Mouse (Mus musculus) brain, adult 2 months (tissue): ENCODE results near the gene Mei4.

Experiments
- DNase-seq: peaks from one replicate; pipeline ENCODE4 v3.0.0; 2011; ENCODE audit warnings: low read depth, low spot score

Mei4 gene

GRCm38 (mm10) chr9:82136119-82136518, 272.6 kb downstream of the Mei4 start:
- no peak for DNase-seq

- no peak for DNase-seq
Measured at GRCm38 (mm10) chr9:82160143-82160542, 296.7 kb downstream of the Mei4 start.

GRCm38 (mm10) chr9:82162415-82162814, 298.9 kb downstream of the Mei4 start:
- no peak for DNase-seq

GRCm38 (mm10) chr9:82217976-82218375, 354.5 kb downstream of the Mei4 start:
- peak; percentile 47 for DNase-seq

- peak; percentile 27 for DNase-seq
Measured at GRCm38 (mm10) chr9:82247695-82248445, 384.4 kb downstream of the Mei4 start.
